ENCODE assay signal across 9 mouse cellular contexts in the genomic region with DNA sequence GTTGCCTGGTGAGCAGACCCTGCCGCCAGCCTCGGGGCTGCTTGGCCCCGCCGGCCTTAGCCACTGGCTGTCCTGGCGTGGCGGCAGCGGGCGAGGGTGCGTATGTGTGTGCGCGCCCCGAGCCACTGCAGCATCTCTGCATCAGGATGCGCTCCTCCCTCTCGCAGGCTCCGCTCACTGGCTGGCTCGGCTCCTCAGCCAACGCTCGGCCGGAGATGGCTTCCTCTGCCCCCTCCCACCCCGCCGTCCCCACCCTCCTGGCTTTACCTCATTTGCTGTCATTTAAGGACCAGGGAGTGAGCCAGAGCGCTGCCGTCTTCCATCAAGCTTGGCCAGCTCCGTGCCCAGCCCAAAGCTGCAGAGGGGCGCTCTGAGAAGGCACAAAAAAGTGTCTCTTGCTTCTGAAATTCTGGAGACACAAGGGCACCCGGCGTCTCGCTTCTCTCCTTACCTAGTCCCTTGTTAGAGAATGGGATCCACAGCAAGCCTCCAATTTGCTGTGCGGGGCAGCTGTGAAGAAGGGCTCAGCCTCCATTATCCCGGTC. TPM values are rescaled to one million over a fixed set of nuclear protein-coding genes. Genes with fewer than 3 reads are reported as not detected.
DNase-seq lines count a peak whose midpoint lies in the region; ATAC-seq and TF ChIP-seq lines count a peak whose summit lies in the region.
"Had no signal": no experiment of that assay in that cellular context is flagged by ENCODE, and none has a peak within 500 bp of the region (broad histone marks: within the 10 kb centered on the region; RNA-seq: fewer than 3 reads in every experiment).

A gene (minus strand): TSS at position 495 of the 545 bp plus-strand sequence.

- peak within 1 kb of the TSS; percentile 31; the same call in 1 of the 2 replicates for H3K4me2 ChIP-seq in lung, embryonic 16.5 days (ENCODE audit: low read depth, low read length)
- peak within 1 kb of the TSS; percentile 71 for H3K4me2 ChIP-seq in forebrain, embryonic 12.5 days
- peak within 1 kb of the TSS; percentile 67 for H3K4me2 ChIP-seq in neural tube, embryonic 14.5 days (ENCODE audit: low read depth, low read length)

- 2% methylated on average over 30 of the region's 30 CpGs for WGBS in lung, embryonic 16.5 days
- WGBS in lung, adult 2 months, result 3% methylated on average over 30 of the region's 30 CpGs
- 1% methylated on average over 30 of the region's 30 CpGs for WGBS in forebrain, embryonic 12.5 days
- WGBS in neural tube, embryonic 14.5 days, result under 1% methylated on average over 30 of the region's 30 CpGs
- WGBS in thymus, adult 2 months, result 10% methylated on average over 30 of the region's 30 CpGs

- TF ChIP-seq CTCF in lung, adult 2 months (IDR thresholded peaks at IDR 0.05; ENCODE audit: insufficient read depth, low read length), result no peak
- TF ChIP-seq CTCF in thymus, adult 2 months (IDR thresholded peaks at IDR 0.05; ENCODE audit: borderline replicate concordance, control insufficient read depth, extremely low read depth, insufficient read depth, low read length, poor library complexity), result no peak

- peaks cover 10% of the 10 kb centered on the region for H3K4me1 ChIP-seq in lung, embryonic 16.5 days (replicated peaks; ENCODE audit: control insufficient read depth, insufficient read depth, low read length)
- H3K4me1 ChIP-seq in lung, adult 2 months (ENCODE audit: control insufficient read depth, insufficient read depth, low read length), result no peaks in the 10 kb centered on the region
- peaks cover 42% of the 10 kb centered on the region for H3K4me1 ChIP-seq in forebrain, embryonic 12.5 days
- peaks cover 20% of the 10 kb centered on the region for H3K4me1 ChIP-seq in neural tube, embryonic 14.5 days (ENCODE audit: control insufficient read depth, insufficient read depth, low read length)
- no peaks in the 10 kb centered on the region for H3K4me1 ChIP-seq in thymus, adult 2 months (replicated peaks; ENCODE audit: control insufficient read depth, insufficient read depth, low read length)

- H3K36me3 ChIP-seq in lung, embryonic 16.5 days (ENCODE audit: control insufficient read depth, insufficient read depth, low read length), result no peaks in the 10 kb centered on the region
- no peaks in the 10 kb centered on the region for H3K36me3 ChIP-seq in forebrain, embryonic 12.5 days (replicated peaks)
- H3K36me3 ChIP-seq in neural tube, embryonic 14.5 days (ENCODE audit: control insufficient read depth, insufficient read depth, low read length), result no peaks in the 10 kb centered on the region
- H3K36me3 ChIP-seq in thymus, adult 2 months (ENCODE audit: control insufficient read depth, insufficient read depth, low read length), result no peaks in the 10 kb centered on the region

- peak within 1 kb of the TSS; percentile 7; the same call in 1 of the 2 replicates for H3K4me3 ChIP-seq in lung, embryonic 16.5 days (ENCODE audit: low read length)
- no peak within 1 kb of the TSS for H3K4me3 ChIP-seq in lung, adult 2 months (replicated peaks; ENCODE audit: extremely low read depth, low read depth, low read length)
- H3K4me3 ChIP-seq in forebrain, embryonic 12.5 days (replicated peaks), result peak within 1 kb of the TSS; percentile 46
- H3K4me3 ChIP-seq in neural tube, embryonic 14.5 days (ENCODE audit: low read depth, low read length), result peak within 1 kb of the TSS; percentile 41
- H3K4me3 ChIP-seq in thymus, adult 2 months (ENCODE audit: control insufficient read depth, insufficient read depth, low read length), result no peak within 1 kb of the TSS

- peaks cover 39% of the 10 kb centered on the region for H3K27me3 ChIP-seq in lung, embryonic 16.5 days (ENCODE audit: control insufficient read depth, insufficient read depth, low read depth, low read length)
- peaks cover 60% of the 10 kb centered on the region for H3K27me3 ChIP-seq in forebrain, embryonic 12.5 days
- no peaks in the 10 kb centered on the region for H3K27me3 ChIP-seq in neural tube, embryonic 14.5 days (ENCODE audit: control insufficient read depth, insufficient read depth, low read length)
- H3K27me3 ChIP-seq in thymus, adult 2 months (ENCODE audit: control insufficient read depth, insufficient read depth, low read length), result peaks cover 9% of the 10 kb centered on the region; the same call in 1 of the 2 replicates

- H3K9me3 ChIP-seq in lung, embryonic 16.5 days (ENCODE audit: control insufficient read depth, low read length), result no peaks in the 10 kb centered on the region
- no peaks in the 10 kb centered on the region for H3K9me3 ChIP-seq in forebrain, embryonic 12.5 days
- no peaks in the 10 kb centered on the region for H3K9me3 ChIP-seq in neural tube, embryonic 14.5 days (ENCODE audit: control insufficient read depth, low read length)

- TF ChIP-seq POLR2A in lung, adult 2 months (IDR thresholded peaks at IDR 0.05; ENCODE audit: borderline replicate concordance, extremely low read depth, low read depth, low read length), result no peak
- no peak for TF ChIP-seq POLR2A in thymus, adult 2 months (IDR thresholded peaks at IDR 0.05; ENCODE audit: control insufficient read depth, extremely low read depth, insufficient read depth, low read length, poor library complexity)

- no peak within 1 kb of the TSS for H3K9ac ChIP-seq in lung, embryonic 16.5 days (ENCODE audit: low read length)
- H3K9ac ChIP-seq in forebrain, embryonic 12.5 days, result peak within 1 kb of the TSS; percentile 59
- peak within 1 kb of the TSS; percentile 65 for H3K9ac ChIP-seq in neural tube, embryonic 14.5 days (replicated peaks; ENCODE audit: low read depth, low read length)
- H3K9ac ChIP-seq: liver, embryonic 14.5 days had no signal

- DNase-seq in lung, adult 2 months, result no peak
- DNase-seq in left cerebral cortex, adult 11 months (ENCODE audit: low spot score), result peak; percentile 73
- DNase-seq in thymus, adult 2 months, result no peak
- no peak for DNase-seq in adrenal gland, adult (ENCODE audit: inconsistent age in 2 of 2, low spot score in 1 of 2)
- no peak for DNase-seq in urinary bladder, adult 18-20 months (ENCODE audit: low spot score in 2 of 2)

- H3K27ac ChIP-seq in lung, embryonic 16.5 days (ENCODE audit: low read length), result no peak within 1 kb of the TSS
- peak within 1 kb of the TSS; percentile 57 for H3K27ac ChIP-seq in forebrain, embryonic 12.5 days
- H3K27ac ChIP-seq in neural tube, embryonic 14.5 days (ENCODE audit: low read depth, low read length), result peak within 1 kb of the TSS; percentile 75
- no peak within 1 kb of the TSS for H3K27ac ChIP-seq in thymus, adult 2 months (ENCODE audit: control insufficient read depth, insufficient read depth, low read length)
- H3K27ac ChIP-seq: liver, embryonic 14.5 days had no signal

- no peak; the same call in 1 of the 2 replicates for ATAC-seq in lung, embryonic 16.5 days (ENCODE audit: low read depth)
- ATAC-seq in forebrain, embryonic 12.5 days (ENCODE audit: low FRiP score), result peak; percentile 85
- ATAC-seq in neural tube, embryonic 14.5 days (ENCODE audit: low read depth), result peak; percentile 91

RNA-seq across cellular contexts. Expression of the gene that starts here (rescaled TPM):
- polyA plus RNA-seq in lung, embryonic 16.5 days (2015; fragmentation: Nextera tagmentation; extraction: Ambion mirVana), result 0.09 TPM in 2 replicates
- 0.07 and 0.11 TPM in 2 replicates for polyA plus RNA-seq in lung, adult 2 months (2012; rRNA removed)
- polyA plus RNA-seq in forebrain, embryonic 12.5 days (2016; fragmentation: Nextera tagmentation; extraction: Ambion mirVana), result 37.0 and 37.5 TPM in 2 replicates
- polyA plus RNA-seq in neural tube, embryonic 14.5 days (2014; fragmentation: Nextera tagmentation; extraction: Ambion mirVana), result 18.5 and 43.6 TPM in 2 replicates
- 0.80 and 0.91 TPM in 2 replicates for polyA plus RNA-seq in thymus, adult 2 months (2012; rRNA removed)

Comparison
In these comparisons a context has a peak if more than half of its experiments do, and no peak if none do; other contexts are left out.
1. RNA of the gene that starts here (polyA plus RNA-seq): 37.0 to 37.5 TPM in forebrain, embryonic 12.5 days and 18.5 to 43.6 TPM in neural tube, embryonic 14.5 days; 0.80 to 0.91 TPM in thymus, adult 2 months, 0.09 TPM in lung, embryonic 16.5 days and 0.07 to 0.11 TPM in lung, adult 2 months; every median in the first group is over 10 times any median in the second.
2. H3K4me3 ChIP-seq: peak in lung, embryonic 16.5 days (single experiment), forebrain, embryonic 12.5 days (single experiment) and neural tube, embryonic 14.5 days (single experiment); none in lung, adult 2 months (single experiment) and thymus, adult 2 months (single experiment).
3. H3K27ac ChIP-seq: peak in forebrain, embryonic 12.5 days (single experiment) and neural tube, embryonic 14.5 days (single experiment); none in lung, embryonic 16.5 days (single experiment) and thymus, adult 2 months (single experiment).
4. Peak in every context shown above with its lines, with median percentiles within 50 percentile points of each other: H3K4me2 ChIP-seq.